Comparison of ENCODE assay signal across 22 mouse cellular contexts in genomic region chr7:29118142-29118851, GRCm38 (mm10). TPM values are rescaled to one million over a fixed set of nuclear protein-coding genes. Genes with fewer than 3 reads are reported as not detected.
DNase-seq lines count a peak whose midpoint lies in the region; ATAC-seq and TF ChIP-seq lines count a peak whose summit lies in the region.
"Had no signal": no experiment of that assay in that cellular context is flagged by ENCODE, and none has a peak within 500 bp of the region (broad histone marks: within the 10 kb centered on the region; RNA-seq: fewer than 3 reads in every experiment).

No protein-coding gene starts in this region.

- H3K9me3 ChIP-seq in hindbrain, embryonic 16.5 days (ENCODE audit: control insufficient read depth, low read length), result no peaks in the 10 kb centered on the region
- H3K9me3 ChIP-seq in hindbrain, postnatal 0 days (ENCODE audit: low read length), result no peaks in the 10 kb centered on the region
- H3K9me3 ChIP-seq in forebrain, embryonic 11.5 days (ENCODE audit: control insufficient read depth, low read length), result no peaks in the 10 kb centered on the region
- H3K9me3 ChIP-seq: embryonic facial prominence, embryonic 12.5 days; G1E; megakaryocyte, embryonic 14.5 days; neural tube, embryonic 12.5 days had no signal

- no peak for TF ChIP-seq CTCF in hindbrain, postnatal 0 days (IDR thresholded peaks at IDR 0.05; ENCODE audit: low read depth)

- no peaks in the 10 kb centered on the region for H3K27me3 ChIP-seq in hindbrain, embryonic 16.5 days (replicated peaks; ENCODE audit: control insufficient read depth, insufficient read depth, low read length)
- no peaks in the 10 kb centered on the region for H3K27me3 ChIP-seq in hindbrain, postnatal 0 days (ENCODE audit: insufficient read depth, low read length)
- no peaks in the 10 kb centered on the region; the same call in 1 of the 2 replicates for H3K27me3 ChIP-seq in forebrain, embryonic 11.5 days (ENCODE audit: control insufficient read depth, insufficient read depth, low read length)
- H3K27me3 ChIP-seq: embryonic facial prominence, embryonic 12.5 days; neural tube, embryonic 12.5 days had no signal

- DNase-seq in hindbrain, postnatal 0 days (ENCODE audit: low spot score), result no peak
- peak; percentile 13 for DNase-seq in retina, postnatal 1 day
- no peak for DNase-seq in retina, embryonic 14.5 days (ENCODE audit: low spot score)
- DNase-seq in embryo, embryonic 11 days, result peak; percentile 18
- no peak for DNase-seq in forebrain, embryonic 11.5 days (ENCODE audit: low spot score)
- DNase-seq in lung, adult 18-20 months, result no peak
- DNase-seq: adrenal gland, adult 8-10 months; B cell, adult 2 months; cerebellum, postnatal 25 days; forebrain, postnatal 0 days; heart, adult 11 months; kidney, adult 2 months; layer of hippocampus, postnatal 36 days; right cerebral cortex, postnatal 4 days; thymus, postnatal 4 days had no signal

- no peak for ATAC-seq in hindbrain, embryonic 16.5 days
- ATAC-seq in hindbrain, postnatal 0 days, result no peak; the same call in 1 of the 2 replicates
- no peak for ATAC-seq in forebrain, embryonic 11.5 days (replicated peaks; ENCODE audit: low FRiP score)
- ATAC-seq: forebrain, postnatal 0 days; lung, postnatal 0 days had no signal

- H3K4me1 ChIP-seq in hindbrain, embryonic 16.5 days (ENCODE audit: control insufficient read depth, insufficient read depth, low read depth, low read length), result no peaks in the 10 kb centered on the region
- H3K4me1 ChIP-seq in hindbrain, postnatal 0 days (ENCODE audit: insufficient read depth, low read length), result no peaks in the 10 kb centered on the region
- peaks cover 2% of the 10 kb centered on the region; the same call in 1 of the 2 replicates for H3K4me1 ChIP-seq in forebrain, embryonic 11.5 days (replicated peaks; ENCODE audit: control insufficient read depth, insufficient read depth, low read length)
- H3K4me1 ChIP-seq: embryonic facial prominence, embryonic 12.5 days; neural tube, embryonic 12.5 days had no signal

- 15% methylated on average over 18 of the region's 18 CpGs for WGBS in hindbrain, embryonic 16.5 days
- 14% methylated on average over 18 of the region's 18 CpGs for WGBS in hindbrain, postnatal 0 days
- 8% methylated on average over 18 of the region's 18 CpGs for WGBS in forebrain, embryonic 11.5 days

- no peak overlapping the region for H3K4me3 ChIP-seq in hindbrain, embryonic 16.5 days (ENCODE audit: low read length)
- no peak overlapping the region for H3K4me3 ChIP-seq in hindbrain, postnatal 0 days (ENCODE audit: low read length)
- H3K4me3 ChIP-seq in forebrain, embryonic 11.5 days (ENCODE audit: low read depth, low read length), result no peak overlapping the region
- H3K4me3 ChIP-seq: embryonic facial prominence, embryonic 12.5 days; megakaryocyte, embryonic 14.5 days; neural tube, embryonic 12.5 days had no signal

- H3K27ac ChIP-seq in hindbrain, embryonic 16.5 days (ENCODE audit: low read depth, low read length), result no peak overlapping the region
- no peak overlapping the region for H3K27ac ChIP-seq in hindbrain, postnatal 0 days
- H3K27ac ChIP-seq in forebrain, embryonic 11.5 days (ENCODE audit: low read depth, low read length), result no peak overlapping the region
- H3K27ac ChIP-seq: embryonic facial prominence, embryonic 12.5 days; liver, embryonic 14.5 days; neural tube, embryonic 12.5 days had no signal

- H3K9ac ChIP-seq in hindbrain, embryonic 16.5 days (ENCODE audit: low read depth, low read length), result no peak overlapping the region
- no peak overlapping the region for H3K9ac ChIP-seq in hindbrain, postnatal 0 days (replicated peaks; ENCODE audit: low read length)
- H3K9ac ChIP-seq in forebrain, embryonic 11.5 days (ENCODE audit: low read length), result no peak overlapping the region
- H3K9ac ChIP-seq: embryonic facial prominence, embryonic 12.5 days; forebrain, postnatal 0 days; liver, embryonic 14.5 days; neural tube, embryonic 12.5 days had no signal

- H3K4me2 ChIP-seq in hindbrain, embryonic 16.5 days (ENCODE audit: low read length), result 0 out of 2 replicates have a peak overlapping the region, but pooled peaks have one; percentile 3
- no peak overlapping the region for H3K4me2 ChIP-seq in hindbrain, postnatal 0 days (ENCODE audit: low read depth, low read length)
- H3K4me2 ChIP-seq in forebrain, embryonic 11.5 days (ENCODE audit: low read depth, low read length, severe bottlenecking), result no peak overlapping the region
- H3K4me2 ChIP-seq: embryonic facial prominence, embryonic 12.5 days; neural tube, embryonic 12.5 days had no signal

- no peaks in the 10 kb centered on the region for H3K36me3 ChIP-seq in hindbrain, embryonic 16.5 days (ENCODE audit: control insufficient read depth, insufficient read depth, low read length)
- H3K36me3 ChIP-seq in hindbrain, postnatal 0 days (ENCODE audit: insufficient read depth, low read length), result no peaks in the 10 kb centered on the region
- H3K36me3 ChIP-seq in forebrain, embryonic 11.5 days (ENCODE audit: control insufficient read depth, insufficient read depth, low read length), result no peaks in the 10 kb centered on the region
- H3K36me3 ChIP-seq: embryonic facial prominence, embryonic 12.5 days; G1E; neural tube, embryonic 12.5 days had no signal

RNA-seq across cellular contexts. Expression of gene Ryr1, which starts 6.7 kb away (rescaled TPM):
- 9.2 and 11.0 TPM in 2 replicates for polyA plus RNA-seq in hindbrain, embryonic 16.5 days (2015; fragmentation: Nextera tagmentation; extraction: Ambion mirVana)
- total RNA-seq in hindbrain, postnatal 0 days (2014; rRNA removed), result 3.8 and 5.0 TPM in 2 replicates
- polyA plus RNA-seq in hindbrain, postnatal 0 days (2015; fragmentation: Nextera tagmentation; extraction: Ambion mirVana), result 11.4 and 12.5 TPM in 2 replicates
- polyA plus RNA-seq in forebrain, embryonic 11.5 days (2014; fragmentation: Nextera tagmentation; extraction: Ambion mirVana), result 0.68 and 1.2 TPM in 2 replicates

RNA-seq across cellular contexts. Expression of gene Rasgrp4, which starts 16.4 kb away (rescaled TPM):
- 0.82 and 1.2 TPM in 2 replicates for polyA plus RNA-seq in hindbrain, embryonic 16.5 days (2015; fragmentation: Nextera tagmentation; extraction: Ambion mirVana)
- 2.9 and 3.3 TPM in 2 replicates for total RNA-seq in hindbrain, postnatal 0 days (2014; rRNA removed)
- 0.84 and 1.3 TPM in 2 replicates for polyA plus RNA-seq in hindbrain, postnatal 0 days (2015; fragmentation: Nextera tagmentation; extraction: Ambion mirVana)
- polyA plus RNA-seq in forebrain, embryonic 11.5 days (2014; fragmentation: Nextera tagmentation; extraction: Ambion mirVana), result 0.67 and 1.2 TPM in 2 replicates

RNA-seq across cellular contexts. Expression of gene Fam98c, which starts 37.7 kb away (rescaled TPM):
- 34.6 and 44.1 TPM in 2 replicates for polyA plus RNA-seq in hindbrain, embryonic 16.5 days (2015; fragmentation: Nextera tagmentation; extraction: Ambion mirVana)
- 48.7 and 67.4 TPM in 2 replicates for total RNA-seq in hindbrain, postnatal 0 days (2014; rRNA removed)
- 51.8 and 54.3 TPM in 2 replicates for polyA plus RNA-seq in hindbrain, postnatal 0 days (2015; fragmentation: Nextera tagmentation; extraction: Ambion mirVana)
- polyA plus RNA-seq in forebrain, embryonic 11.5 days (2014; fragmentation: Nextera tagmentation; extraction: Ambion mirVana), result 12.6 and 16.8 TPM in 2 replicates

RNA-seq across cellular contexts. Expression of gene Ggn, which starts 51.7 kb away (rescaled TPM):
- polyA plus RNA-seq in hindbrain, embryonic 16.5 days (2015; fragmentation: Nextera tagmentation; extraction: Ambion mirVana), result 0.36 and 0.81 TPM in 2 replicates
- total RNA-seq in hindbrain, postnatal 0 days (2014; rRNA removed), result 0.73 and 0.75 TPM in 2 replicates
- polyA plus RNA-seq in hindbrain, postnatal 0 days (2015; fragmentation: Nextera tagmentation; extraction: Ambion mirVana), result 0.41 and 0.74 TPM in 2 replicates
- polyA plus RNA-seq in forebrain, embryonic 11.5 days (2014; fragmentation: Nextera tagmentation; extraction: Ambion mirVana), result 0.52 and 0.53 TPM in 2 replicates

RNA-seq across cellular contexts. Expression of gene Spred3, which starts 51.9 kb away (rescaled TPM):
- 8.4 and 10.4 TPM in 2 replicates for polyA plus RNA-seq in hindbrain, embryonic 16.5 days (2015; fragmentation: Nextera tagmentation; extraction: Ambion mirVana)
- total RNA-seq in hindbrain, postnatal 0 days (2014; rRNA removed), result 27.4 and 30.8 TPM in 2 replicates
- 11.1 and 11.2 TPM in 2 replicates for polyA plus RNA-seq in hindbrain, postnatal 0 days (2015; fragmentation: Nextera tagmentation; extraction: Ambion mirVana)
- 7.8 TPM in 2 replicates for polyA plus RNA-seq in forebrain, embryonic 11.5 days (2014; fragmentation: Nextera tagmentation; extraction: Ambion mirVana)

Comparison
In these comparisons a context has a peak if more than half of its experiments do, and no peak if none do; other contexts are left out.
1. DNase-seq: peak in retina, postnatal 1 day (single experiment) and embryo, embryonic 11 days (single experiment); none in hindbrain, postnatal 0 days (single experiment), retina, embryonic 14.5 days (single experiment), forebrain, embryonic 11.5 days (single experiment) and lung, adult 18-20 months (0 of 2).